Mouse (Mus musculus) gastrocnemius, postnatal 36 days (tissue): ENCODE results near the gene Mgat1. TPM values are rescaled to one million over a fixed set of nuclear protein-coding genes. Genes with fewer than 3 reads are reported as not detected.
"Not testable (repeated sequence)": the region's sequence is repeated elsewhere in the genome, so short reads cannot be mapped to it uniquely, and the experiment has no call there.

Experiments
- DNase-seq, 2 experiments: peaks; one replicate each; pipeline ENCODE4 v3.0.0; 2022
- intact Hi-C: fragments of 180-260 bp; cut with DNase I; formaldehyde crosslinking; loops from one replicate; pipeline ENCODE4 v1.15.1; 2025
- total RNA-seq, 2 experiments: library from RNA; stranded (reverse); gene quantifications; 2 replicates each; pipeline ENCODE4 v1.2.3; 2021

The Mgat1 gene
- total RNA-seq, 2 experiments from 2014 or later, result 41.3 to 41.5 TPM

GRCm38 (mm10) chr11:49308547-49308946 lies 64.6 kb downstream of the Mgat1 start:
- DNase-seq, intact Hi-C loops: not testable (repeated sequence)

Other genes with a start within 250 kb of the Mgat1 start
- gene 9930111J21Rik2, start 192.9 kb upstream of the Mgat1 start, total RNA-seq, result 1 to 10 TPM; 1.6 to 1.7 TPM
- gene Tgtp2, start 180.0 kb upstream of the Mgat1 start, total RNA-seq, result 1 to 10 TPM in 1 of 2 experiments, under 1 TPM in 1; 0.33 to 1.1 TPM
- gene Ifi47, start 167.6 kb upstream of the Mgat1 start, total RNA-seq, result under 1 TPM; 0.59 to 0.64 TPM
- not detected for gene Olfr1396, start 129.3 kb upstream of the Mgat1 start, total RNA-seq
- not detected for gene Olfr1395, start 101.9 kb upstream of the Mgat1 start, total RNA-seq
- not detected for gene Olfr1394, start 89.8 kb upstream of the Mgat1 start, total RNA-seq
- gene Btnl9, start 57.0 kb upstream of the Mgat1 start, total RNA-seq, result 1 to 10 TPM; 2.1 to 4.3 TPM
- gene Zfp62, start 40.9 kb upstream of the Mgat1 start, total RNA-seq, result 10 to 100 TPM; 17.2 to 20.9 TPM
- gene Olfr1393, start 34.1 kb downstream of the Mgat1 start, total RNA-seq, result not detected
- not detected for gene Olfr1392, start 41.1 kb downstream of the Mgat1 start, total RNA-seq
- not detected for gene Olfr10, start 60.5 kb downstream of the Mgat1 start, total RNA-seq
- gene Olfr1391, start 78.6 kb downstream of the Mgat1 start, total RNA-seq, result not detected
- not detected for gene Olfr1390, start 91.0 kb downstream of the Mgat1 start, total RNA-seq
- not detected for gene Olfr1389, start 178.9 kb downstream of the Mgat1 start, total RNA-seq
- under 1 TPM in 1 of 2 experiments, not detected in 1; 0.08 TPM for gene Olfr1388, start 192.4 kb downstream of the Mgat1 start, total RNA-seq
- not detected for gene Olfr1387, start 211.2 kb downstream of the Mgat1 start, total RNA-seq
- gene Olfr1386, start 220.9 kb downstream of the Mgat1 start, total RNA-seq, result not detected
- not detected for gene Olfr1385, start 244.9 kb downstream of the Mgat1 start, total RNA-seq